Mouse (Mus musculus) CH12.LX (cell line): ENCODE data around the gene Arhgef17. TPM values are rescaled to one million over a fixed set of nuclear protein-coding genes. Genes with fewer than 3 reads are reported as not detected.

Experiments used
- DNase-seq: peaks from one replicate; pipeline ENCODE4 v3.0.0-alpha.2; 2013; ENCODE audit errors: extremely low read depth
- H3K27ac ChIP-seq: 2 replicates; pipeline ENCODE4 v1.5.1; 2012; ENCODE audit warnings: low read depth, mild to moderate bottlenecking, control low read depth, moderate library complexity; ENCODE audit not compliant: insufficient read depth
- H3K27me3 ChIP-seq: replicated peaks from 2 replicates; pipeline ENCODE3; 2012; ENCODE audit warnings: inconsistent platforms
- H3K36me3 ChIP-seq, 2 experiments: replicated peaks in 1 of 2; 2 replicates each; pipeline versions ENCODE3 to v1.6.1; 2012; ENCODE audit warnings: inconsistent platforms in 1 of 2, low read length in 1 of 2, mild to moderate bottlenecking in 1 of 2, mixed read lengths in 1 of 2, moderate library complexity in 1 of 2; ENCODE audit not compliant: control insufficient read depth in 1 of 2, insufficient read depth in 1 of 2
- H3K4me1 ChIP-seq, 2 experiments: 2 replicates each; pipeline ENCODE4 v1.6.1; 2012; ENCODE audit warnings: inconsistent platforms in 1 of 2, moderate library complexity in 1 of 2; ENCODE audit not compliant: insufficient read depth in 2 of 2, control insufficient read depth in 1 of 2
- H3K4me2 ChIP-seq: 2 replicates; pipeline ENCODE4 v1.6.1; 2012; ENCODE audit warnings: low read depth, mild to moderate bottlenecking, control low read depth; ENCODE audit not compliant: poor library complexity, insufficient read depth, severe bottlenecking
- H3K4me3 ChIP-seq, 3 experiments: fragments of 150-350 bp in 1 of 3; sonication (generic) in 1 of 3; replicated peaks in 1 of 3; 2 replicates each; pipeline versions ENCODE3 to v1.5.1; 2011 to 2012; ENCODE audit warnings: low read depth in 2 of 3, low read length in 2 of 3, mild to moderate bottlenecking in 2 of 3, moderate library complexity in 2 of 3, control low read depth in 1 of 3, improper control_type of control experiment in 1 of 3, inconsistent platforms in 1 of 3, mixed read lengths in 1 of 3; ENCODE audit not compliant: poor library complexity in 1 of 3
- H3K79me2 ChIP-seq: replicated peaks from 2 replicates; pipeline ENCODE4 v1.6.1; 2012; ENCODE audit warnings: mild to moderate bottlenecking, moderate library complexity; ENCODE audit not compliant: control insufficient read depth, poor library complexity, insufficient read depth, severe bottlenecking; ENCODE audit errors: extremely low read depth
- H3K9ac ChIP-seq: 2 replicates; pipeline ENCODE4 v1.6.1; 2012; ENCODE audit warnings: low read depth, mild to moderate bottlenecking, control low read depth, moderate library complexity; ENCODE audit not compliant: insufficient read depth
- H3K9me3 ChIP-seq: replicated peaks from 2 replicates; pipeline ENCODE3; 2012; ENCODE audit warnings: low read length, inconsistent platforms, mixed read lengths
- BHLHE40 ChIP-seq: IDR thresholded peaks from 2 replicates; pipeline ENCODE4 v1.6.1; 2011; ENCODE audit warnings: mild to moderate bottlenecking, low read depth, low read length, improper control_type of control experiment
- E2F4 ChIP-seq: IDR thresholded peaks from 2 replicates; pipeline ENCODE4 v1.6.1; 2011; ENCODE audit warnings: low read depth, low read length, improper control_type of control experiment; ENCODE audit not compliant: insufficient replicate concordance
- EP300 ChIP-seq: IDR thresholded peaks from 2 replicates; pipeline ENCODE4 v1.6.1; 2011; ENCODE audit warnings: low read length, improper control_type of control experiment
- ETS1 ChIP-seq: conservative IDR thresholded peaks from 2 replicates; pipeline ENCODE4 v1.6.1; 2012; ENCODE audit warnings: low read depth, mild to moderate bottlenecking, inconsistent platforms, low read length, improper control_type of control experiment, moderate library complexity
- GABPA ChIP-seq: IDR thresholded peaks from 2 replicates; pipeline ENCODE4 v1.6.1; 2012; ENCODE audit warnings: low read depth, low read length, improper control_type of control experiment, inconsistent platforms; ENCODE audit not compliant: insufficient replicate concordance
- HCFC1 ChIP-seq: IDR thresholded peaks from 2 replicates; pipeline ENCODE4 v1.6.1; 2012; ENCODE audit warnings: low read depth, mild to moderate bottlenecking, inconsistent platforms, low read length, improper control_type of control experiment
- JUN ChIP-seq: IDR thresholded peaks from 2 replicates; pipeline ENCODE4 v1.6.1; 2011; ENCODE audit warnings: low read depth, mild to moderate bottlenecking, low read length, improper control_type of control experiment, moderate library complexity; ENCODE audit not compliant: insufficient read depth
- JUND ChIP-seq: conservative IDR thresholded peaks from 2 replicates; pipeline ENCODE4 v1.6.1; 2011; ENCODE audit warnings: low read depth, low read length, improper control_type of control experiment
- KAT2A ChIP-seq: IDR thresholded peaks from 2 replicates; pipeline ENCODE4 v1.6.1; 2012; ENCODE audit warnings: low read length, improper control_type of control experiment, inconsistent platforms; ENCODE audit not compliant: insufficient replicate concordance
- MAFK ChIP-seq: IDR thresholded peaks from 2 replicates; pipeline ENCODE4 v1.6.1; 2011; ENCODE audit warnings: low read length, improper control_type of control experiment; ENCODE audit not compliant: insufficient replicate concordance
- MAX ChIP-seq: IDR thresholded peaks from 2 replicates; pipeline ENCODE4 v1.6.1; 2011; ENCODE audit warnings: low read length, improper control_type of control experiment
- MEF2A ChIP-seq: IDR thresholded peaks from 2 replicates; pipeline ENCODE4 v1.6.1; 2014; ENCODE audit warnings: low read depth, mild to moderate bottlenecking, inconsistent platforms, low read length, improper control_type of control experiment, borderline replicate concordance
- MXI1 ChIP-seq: IDR thresholded peaks from 2 replicates; pipeline ENCODE4 v1.6.1; 2011; ENCODE audit warnings: mild to moderate bottlenecking, low read depth, low read length, improper control_type of control experiment
- MYC ChIP-seq: IDR thresholded peaks from 2 replicates; pipeline ENCODE4 v1.6.1; 2011; ENCODE audit warnings: low read depth, mild to moderate bottlenecking, improper control_type of control experiment, low read length
- NRF1 ChIP-seq: IDR thresholded peaks from 2 replicates; pipeline ENCODE4 v1.6.1; 2014; ENCODE audit warnings: low read depth, mild to moderate bottlenecking, inconsistent platforms, low read length, improper control_type of control experiment, moderate library complexity
- PAX5 ChIP-seq: IDR thresholded peaks from 2 replicates; pipeline ENCODE4 v1.6.1; 2012; ENCODE audit warnings: low read length, inconsistent platforms, mixed read lengths
- POLR2A ChIP-seq: IDR thresholded peaks from 2 replicates; pipeline ENCODE4 v1.6.1; 2011; ENCODE audit warnings: low read depth, mild to moderate bottlenecking, improper control_type of control experiment, low read length
- POLR2AphosphoS2 ChIP-seq: IDR thresholded peaks from 2 replicates; pipeline ENCODE4 v1.6.1; 2011; ENCODE audit warnings: low read depth, low read length, improper control_type of control experiment
- RAD21 ChIP-seq: IDR thresholded peaks from 2 replicates; pipeline ENCODE4 v1.6.1; 2011; ENCODE audit warnings: low read depth, mild to moderate bottlenecking, low read length, improper control_type of control experiment, moderate library complexity
- RCOR1 ChIP-seq: conservative IDR thresholded peaks from 2 replicates; pipeline ENCODE4 v1.6.1; 2012; ENCODE audit warnings: low read depth, mild to moderate bottlenecking, inconsistent platforms, low read length, improper control_type of control experiment
- UBTF ChIP-seq: IDR thresholded peaks from 2 replicates; pipeline ENCODE4 v1.6.1; 2012; ENCODE audit warnings: low read depth, mild to moderate bottlenecking, inconsistent platforms, low read length, improper control_type of control experiment, moderate library complexity
- USF1 ChIP-seq: IDR thresholded peaks from 2 replicates; pipeline ENCODE4 v1.6.1; 2014; ENCODE audit warnings: low read depth, mild to moderate bottlenecking, inconsistent platforms, low read length, improper control_type of control experiment
- USF2 ChIP-seq: conservative IDR thresholded peaks from 2 replicates; pipeline ENCODE4 v1.6.1; 2011; ENCODE audit warnings: low read depth, low read length, improper control_type of control experiment
- ZC3H11A ChIP-seq: IDR thresholded peaks from 2 replicates; pipeline ENCODE4 v1.6.1; 2012; ENCODE audit warnings: low read depth, mild to moderate bottlenecking, inconsistent platforms, low read length, improper control_type of control experiment
- ZKSCAN1 ChIP-seq: IDR thresholded peaks from 2 replicates; pipeline ENCODE4 v1.6.1; 2012; ENCODE audit warnings: low read depth, inconsistent platforms, low read length, improper control_type of control experiment, borderline replicate concordance
- ZMIZ1 ChIP-seq: IDR thresholded peaks from 2 replicates; pipeline ENCODE4 v1.6.1; 2012; ENCODE audit warnings: low read depth, mild to moderate bottlenecking, inconsistent platforms, low read length, improper control_type of control experiment
- dilution Hi-C: fragments of 300-500 bp; cut with MboI; formaldehyde crosslinking; loops from 2 replicates; pipeline ENCODE4 v1.14.3; 2020; ENCODE audit warnings: low sequenced_read_pairs; ENCODE audit not compliant: extremely low pct_unique_long_range_greater_than_20kb, extremely low pct_ligation_motif_present
- in situ Hi-C: fragments of 300-500 bp; cut with MboI; formaldehyde crosslinking; loops from 3 replicates; pipeline ENCODE4 v1.14.3; 2019; ENCODE audit warnings: low sequenced_read_pairs, low pct_ligation_motif_present, low pct_unique_long_range_greater_than_20kb, mixed read lengths
- polyA plus RNA-seq: library from polyadenylated mRNA; unstranded; fragments of >175 nt; gene quantifications from 2 replicates; pipeline ENCODE4 v1.2.1, GENCODE M21; 2012; ENCODE audit warnings: low read depth; ENCODE audit not compliant: insufficient read length
- total RNA-seq, 2 experiments: library from RNA; depleted of rRNA; stranded (reverse); fragments of 300-350 nt in 1 of 2; fragments of >200 nt in 1 of 2; gene quantifications; 2 replicates each; pipeline ENCODE4 v1.2.3; 2012 to 2014

Arhgef17 gene
- total and polyA plus RNA-seq, 3 experiments: 2.3 to 6.7 (median 5.6) TPM

GRCm38 (mm10) chr7:100967850-100968249 is 35.9 kb upstream of the Arhgef17 start:
- H3K9me3 ChIP-seq: no peaks in the 10 kb centered on the region
- H3K79me2 ChIP-seq: no peaks in the 10 kb centered on the region
- no peak for DNase-seq
- H3K36me3 ChIP-seq: no peaks in the 10 kb centered on the region
- no peak overlapping the region for H3K4me2 ChIP-seq
- in situ Hi-C loops: no loop called here
- H3K4me1 ChIP-seq: peaks cover 12 to 19% of the 10 kb centered on the region in 2 experiments
- peaks cover 18% of the 10 kb centered on the region for H3K27me3 ChIP-seq
- dilution Hi-C loops: no loop called here
- no peak overlapping the region for H3K27ac ChIP-seq
- no peak overlapping the region for H3K4me3 ChIP-seq
- no peak overlapping the region for H3K9ac ChIP-seq
- no peak for TF ChIP-seq PAX5
- TF ChIP-seq ZC3H11A: no peak
- no peak for TF ChIP-seq BHLHE40
- no peak for TF ChIP-seq UBTF
- no peak for TF ChIP-seq MYC
- TF ChIP-seq HCFC1: no peak
- TF ChIP-seq E2F4: no peak
- TF ChIP-seq USF2: no peak
- no peak for TF ChIP-seq MAX
- no peak for TF ChIP-seq MEF2A
- TF ChIP-seq ZMIZ1: no peak
- no peak for TF ChIP-seq ETS1
- TF ChIP-seq RAD21: no peak
- no peak for TF ChIP-seq USF1
- no peak for TF ChIP-seq KAT2A
- no peak for TF ChIP-seq JUN
- TF ChIP-seq MAFK: no peak
- TF ChIP-seq POLR2AphosphoS2: no peak

GRCm38 (mm10) chr7:100966014-100966413 is 34.1 kb upstream of the Arhgef17 start:
- Histone ChIP-seq H3K4me3 (no peak overlapping the region), H3K36me3 (no peaks in the 10 kb centered on the region), H3K4me1 (peaks cover 14 to 26% of the 10 kb centered on the region in 2 experiments), H3K4me2 (no peak overlapping the region), H3K9ac (no peak overlapping the region), H3K79me2 (no peaks in the 10 kb centered on the region), H3K9me3 (no peaks in the 10 kb centered on the region), H3K27ac (no peak overlapping the region), H3K27me3 (peaks cover 14% of the 10 kb centered on the region)
- TF ChIP-seq ZC3H11A (no peak), EP300 (no peak), ZKSCAN1 (no peak), MYC (no peak), KAT2A (no peak), PAX5 (no peak), MXI1 (no peak), JUND (no peak), MAFK (no peak), ETS1 (no peak), MAX (no peak), POLR2A (no peak), RCOR1 (no peak), GABPA (no peak), USF1 (no peak), MEF2A (no peak), UBTF (no peak), NRF1 (no peak)
- dilution Hi-C loops (no loop called here), in situ Hi-C loops (no loop called here)
- DNase-seq: no peak
